Mouse (Mus musculus) kidney, postnatal 14 days (tissue): Measurements from ENCODE around the gene Foxp4.
A peak's percentile ranks its signal among the peaks of the same experiment; 100 is the strongest.

Source experiments
- DNase-seq: peaks from one replicate; pipeline ENCODE4 v3.0.0; 2022; ENCODE audit warnings: mixed read lengths

Gene Foxp4

GRCm38 (mm10) chr17:47850639-47851314 lies 73.7 kb downstream of the Foxp4 start:
- no peak for DNase-seq

GRCm38 (mm10) chr17:47850035-47850434 lies 74.4 kb downstream of the Foxp4 start:
- no peak for DNase-seq

- no peak for DNase-seq
Observed at GRCm38 (mm10) chr17:47847985-47848384, 76.5 kb downstream of the Foxp4 start.

- DNase-seq, result no peak
Observed at GRCm38 (mm10) chr17:47845609-47846008, 78.8 kb downstream of the Foxp4 start.

- no peak for DNase-seq
Observed at GRCm38 (mm10) chr17:47843465-47843864, 81.0 kb downstream of the Foxp4 start.

GRCm38 (mm10) chr17:47841931-47842623 lies 82.4 kb downstream of the Foxp4 start:
- peak; percentile 90 for DNase-seq

GRCm38 (mm10) chr17:47841521-47841920 lies 82.9 kb downstream of the Foxp4 start:
- no peak for DNase-seq

- DNase-seq, result peak; percentile 54
Observed at GRCm38 (mm10) chr17:47837808-47838207, 86.6 kb downstream of the Foxp4 start.

- peak; percentile 32 for DNase-seq
Observed at GRCm38 (mm10) chr17:47834482-47834767, 90.0 kb downstream of the Foxp4 start, which contains the start of gene Mdfi. Mdfi (minus strand) TSS chr17:47834691.

- DNase-seq, result no peak
Observed at GRCm38 (mm10) chr17:47833628-47834481, 90.6 kb downstream of the Foxp4 start.

GRCm38 (mm10) chr17:47833029-47833627 lies 91.3 kb downstream of the Foxp4 start:
- DNase-seq, result peak; percentile 80

- DNase-seq, result no peak
Observed at GRCm38 (mm10) chr17:47832501-47833028, 91.9 kb downstream of the Foxp4 start.

- DNase-seq, result no peak
Observed at GRCm38 (mm10) chr17:47831772-47832171, 92.7 kb downstream of the Foxp4 start.

- no peak for DNase-seq
Observed at GRCm38 (mm10) chr17:47831161-47831560, 93.3 kb downstream of the Foxp4 start.

GRCm38 (mm10) chr17:47821339-47821738 lies 103.1 kb downstream of the Foxp4 start:
- DNase-seq, result no peak

GRCm38 (mm10) chr17:47818038-47818725 lies 106.3 kb downstream of the Foxp4 start:
- DNase-seq, result no peak
